Mouse (Mus musculus) heart, embryonic 15.5 days (tissue): ENCODE measurements at regions not wholly inside any gene's neighbourhood (a gene's known extent, or its start where the extent isn't known, plus 50 kb on each side); places are given as distances from the start of the nearest gene placed in this dataset.
A peak's percentile ranks its signal among the peaks of the same experiment; 100 is the strongest.

ENCODE experiments used
- ATAC-seq: fragments of 200-750 bp; cut with Nextera tagmentation; replicated peaks from 2 replicates; pipeline ENCODE4 v1.8.0; 2017; ENCODE audit warnings: low read depth, moderate TSS enrichment; ENCODE audit not compliant: insufficient number of reproducible peaks, insufficient read depth, low FRiP score
- H3K27ac ChIP-seq: fragments of 300-500 bp; sonication (generic); 2 replicates; pipeline ENCODE4 v1.5.1; 2015; ENCODE audit warnings: mild to moderate bottlenecking, inconsistent platforms
- H3K27me3 ChIP-seq: fragments of 300-500 bp; sonication (generic); 2 replicates; pipeline ENCODE4 v1.6.1; 2015; ENCODE audit warnings: inconsistent platforms
- H3K36me3 ChIP-seq: fragments of 300-500 bp; sonication (generic); 2 replicates; pipeline ENCODE4 v1.6.1; 2015; ENCODE audit warnings: mild to moderate bottlenecking, inconsistent platforms
- H3K4me1 ChIP-seq: fragments of 300-500 bp; sonication (generic); replicated peaks from 2 replicates; pipeline ENCODE4 v1.6.1; 2015; ENCODE audit warnings: inconsistent platforms
- H3K4me2 ChIP-seq: fragments of 300-500 bp; sonication (generic); 2 replicates; pipeline ENCODE4 v1.6.1; 2015; ENCODE audit warnings: inconsistent platforms, mild to moderate bottlenecking, moderate library complexity
- H3K4me3 ChIP-seq: fragments of 300-500 bp; sonication (generic); 2 replicates; pipeline ENCODE4 v1.5.1; 2015; ENCODE audit warnings: mild to moderate bottlenecking, inconsistent platforms
- H3K9ac ChIP-seq: fragments of 300-500 bp; sonication (generic); 2 replicates; pipeline ENCODE4 v1.6.1; 2015; ENCODE audit warnings: mild to moderate bottlenecking, inconsistent platforms
- H3K9me3 ChIP-seq: fragments of 300-500 bp; sonication (generic); replicated peaks from 2 replicates; pipeline ENCODE4 v1.6.1; 2016; ENCODE audit warnings: inconsistent platforms
- WGBS: fragments of 180-500 bp; shearing (Covaris S2); methylation state at CpG from one replicate; pipeline ENCODE4 v1.1.7; 2015; ENCODE audit warnings: mixed read lengths; 5-methylcytosine and 5-hydroxymethylcytosine counted together

- H3K27ac ChIP-seq: no peak overlapping the region
- H3K9ac ChIP-seq: no peak overlapping the region
- H3K4me2 ChIP-seq: no peak overlapping the region
- H3K4me1 ChIP-seq: no peaks in the 10 kb centered on the region
- ATAC-seq: no peak
- no peaks in the 10 kb centered on the region for H3K9me3 ChIP-seq
- no peaks in the 10 kb centered on the region for H3K27me3 ChIP-seq
- no peaks in the 10 kb centered on the region for H3K36me3 ChIP-seq
- no peak overlapping the region for H3K4me3 ChIP-seq
- WGBS: 67% methylated on average over 4 of the region's 4 CpGs
Observed at GRCm38 (mm10) chr3:134610244-134610643, 218.6 kb upstream of the Tacr3 start.

- no peaks in the 10 kb centered on the region for H3K27me3 ChIP-seq
- H3K4me1 ChIP-seq: no peaks in the 10 kb centered on the region
- no peak overlapping the region for H3K4me3 ChIP-seq
- no peak overlapping the region for H3K9ac ChIP-seq
- WGBS: 70% methylated on average over 5 of the region's 5 CpGs
- no peak for ATAC-seq
- H3K9me3 ChIP-seq: no peaks in the 10 kb centered on the region
- H3K27ac ChIP-seq: no peak overlapping the region
- no peak overlapping the region for H3K4me2 ChIP-seq
- H3K36me3 ChIP-seq: no peaks in the 10 kb centered on the region
Observed at GRCm38 (mm10) chr3:134611516-134612297, 217.1 kb upstream of the Tacr3 start.

- H3K36me3 ChIP-seq: no peaks in the 10 kb centered on the region
- no peak for ATAC-seq
- 79% methylated on average over 3 of the region's 3 CpGs for WGBS
Observed at GRCm38 (mm10) chr3:134612298-134612616, 216.6 kb upstream of the Tacr3 start.

GRCm38 (mm10) chr3:134629166-134630134, 199.4 kb upstream of the Tacr3 start:
- H3K27me3 ChIP-seq: no peaks in the 10 kb centered on the region
- WGBS: 20% methylated on average over 16 of the region's 16 CpGs
- peaks cover 2% of the 10 kb centered on the region; the same call in 1 of the 2 replicates for H3K4me1 ChIP-seq
- H3K9ac ChIP-seq: no peak overlapping the region
- no peak for ATAC-seq
- peak overlapping the region; percentile 62 for H3K4me2 ChIP-seq
- no peaks in the 10 kb centered on the region for H3K36me3 ChIP-seq
- no peak overlapping the region for H3K27ac ChIP-seq
- peak overlapping the region; percentile 30 for H3K4me3 ChIP-seq
- no peaks in the 10 kb centered on the region for H3K9me3 ChIP-seq

More at GRCm38 (mm10) chr3:134612298-134612616, 216.6 kb upstream of the Tacr3 start:
- Histone ChIP-seq H3K4me1 (no peaks in the 10 kb centered on the region), H3K4me2 (no peak overlapping the region), H3K9ac (no peak overlapping the region), H3K9me3 (no peaks in the 10 kb centered on the region), H3K27ac (no peak overlapping the region), H3K27me3 (no peaks in the 10 kb centered on the region), H3K4me3 (no peak overlapping the region)

- Histone ChIP-seq H3K27me3 (no peaks in the 10 kb centered on the region), H3K4me3 (peak overlapping the region; percentile 30), H3K36me3 (no peaks in the 10 kb centered on the region), H3K4me2 (peak overlapping the region; percentile 62), H3K4me1 (peaks cover 2% of the 10 kb centered on the region; the same call in 1 of the 2 replicates), H3K9ac (no peak overlapping the region), H3K27ac (no peak overlapping the region), H3K9me3 (no peaks in the 10 kb centered on the region)
- no peak for ATAC-seq
- WGBS: 23% methylated on average over 9 of the region's 9 CpGs
Observed at GRCm38 (mm10) chr3:134630135-134630516, 198.7 kb upstream of the Tacr3 start.

GRCm38 (mm10) chr3:134648727-134649445, 179.9 kb upstream of the Tacr3 start:
- no peak overlapping the region for H3K4me3 ChIP-seq
- H3K27ac ChIP-seq: no peak overlapping the region
- no peak for ATAC-seq
- H3K4me1 ChIP-seq: no peaks in the 10 kb centered on the region
- WGBS: 44% methylated on average over 3 of the region's 3 CpGs
- no peaks in the 10 kb centered on the region for H3K9me3 ChIP-seq
- no peak overlapping the region for H3K9ac ChIP-seq
- H3K36me3 ChIP-seq: no peaks in the 10 kb centered on the region
- H3K27me3 ChIP-seq: no peaks in the 10 kb centered on the region
- H3K4me2 ChIP-seq: no peak overlapping the region

GRCm38 (mm10) chr3:134654051-134654450, 174.8 kb upstream of the Tacr3 start:
- no peak overlapping the region for H3K4me2 ChIP-seq
- H3K4me3 ChIP-seq: no peak overlapping the region
- H3K9ac ChIP-seq: no peak overlapping the region
- H3K27ac ChIP-seq: no peak overlapping the region
- no peaks in the 10 kb centered on the region for H3K27me3 ChIP-seq
- H3K4me1 ChIP-seq: no peaks in the 10 kb centered on the region
- WGBS: 32% methylated on average over 4 of the region's 4 CpGs
- H3K36me3 ChIP-seq: no peaks in the 10 kb centered on the region
- H3K9me3 ChIP-seq: no peaks in the 10 kb centered on the region
- ATAC-seq: no peak

GRCm38 (mm10) chr3:134694893-134695292, 133.9 kb upstream of the Tacr3 start:
- H3K4me3 ChIP-seq: no peak overlapping the region
- no peaks in the 10 kb centered on the region for H3K27me3 ChIP-seq
- H3K9me3 ChIP-seq: no peaks in the 10 kb centered on the region
- no peak for ATAC-seq
- no peak overlapping the region for H3K9ac ChIP-seq
- no peaks in the 10 kb centered on the region for H3K4me1 ChIP-seq
- no peaks in the 10 kb centered on the region for H3K36me3 ChIP-seq
- no peak overlapping the region for H3K4me2 ChIP-seq
- WGBS: 90% methylated on average over 2 of the region's 2 CpGs
- H3K27ac ChIP-seq: no peak overlapping the region

GRCm38 (mm10) chr3:134718620-134719019, 110.2 kb upstream of the Tacr3 start:
- whole genome bisulfite sequencing: 14% methylated on average over 2 of the region's 2 CpGs
- no peaks in the 10 kb centered on the region for H3K4me1 ChIP-seq
- H3K27ac ChIP-seq: no peak overlapping the region
- ATAC-seq: no peak
- H3K9me3 ChIP-seq: no peaks in the 10 kb centered on the region
- H3K9ac ChIP-seq: no peak overlapping the region
- H3K4me2 ChIP-seq: no peak overlapping the region
- no peaks in the 10 kb centered on the region for H3K36me3 ChIP-seq
- no peak overlapping the region for H3K4me3 ChIP-seq
- H3K27me3 ChIP-seq: no peaks in the 10 kb centered on the region

- no peak for ATAC-seq
- no peaks in the 10 kb centered on the region for H3K36me3 ChIP-seq
- WGBS: 46% methylated on average over 1 of the region's 1 CpGs
Observed at GRCm38 (mm10) chr3:134735684-134736083, 93.1 kb upstream of the Tacr3 start.

GRCm38 (mm10) chr3:134761108-134761507, 67.7 kb upstream of the Tacr3 start:
- no peak overlapping the region for H3K4me3 ChIP-seq
- no peak for ATAC-seq
- no peak overlapping the region for H3K4me2 ChIP-seq
- no peak overlapping the region for H3K27ac ChIP-seq
- 94% methylated on average over 1 of the region's 1 CpGs for WGBS
- H3K36me3 ChIP-seq: no peaks in the 10 kb centered on the region
- no peaks in the 10 kb centered on the region for H3K27me3 ChIP-seq
- no peaks in the 10 kb centered on the region for H3K9me3 ChIP-seq
- no peak overlapping the region for H3K9ac ChIP-seq
- H3K4me1 ChIP-seq: no peaks in the 10 kb centered on the region

More at GRCm38 (mm10) chr3:134735684-134736083, 93.1 kb upstream of the Tacr3 start:
- Histone ChIP-seq H3K27me3 (no peaks in the 10 kb centered on the region), H3K4me2 (no peak overlapping the region), H3K27ac (no peak overlapping the region), H3K9me3 (no peaks in the 10 kb centered on the region), H3K9ac (no peak overlapping the region), H3K4me3 (no peak overlapping the region), H3K4me1 (no peaks in the 10 kb centered on the region)
